Mouse (Mus musculus) 3134 (cell line): ENCODE measurements around the gene 2310057M21Rik.
"Not testable (repeated sequence)": the region's sequence is repeated elsewhere in the genome, so short reads cannot be mapped to it uniquely, and the experiment has no call there.

ENCODE experiments used
- DNase-seq: peaks from one replicate; pipeline ENCODE4 v3.0.0-alpha.2; 2011; ENCODE audit warnings: low spot score; ENCODE audit not compliant: insufficient read length; ENCODE audit errors: extremely low read depth

Gene 2310057M21Rik

GRCm38 (mm10) chr7:131362615-131363300 lies at the start of gene 2310057M21Rik:
Gene 2310057M21Rik, minus strand, starts transcription at chr7:131362759.
- DNase-seq: peak; percentile 93

GRCm38 (mm10) chr7:131411941-131412270 lies 49.3 kb upstream of the 2310057M21Rik start:
- DNase-seq: no peak

GRCm38 (mm10) chr7:131411221-131411940 lies 48.8 kb upstream of the 2310057M21Rik start:
- peak; percentile 13 for DNase-seq

GRCm38 (mm10) chr7:131410416-131411058 lies 48.0 kb upstream of the 2310057M21Rik start, which contains the start of the genes Ikzf5 and Acadsb:
Gene Ikzf5, minus strand, starts transcription at chr7:131410521.
Gene Acadsb, plus strand, starts transcription at chr7:131410601.
- DNase-seq: peak; percentile 97

GRCm38 (mm10) chr7:131409988-131410385 lies 47.4 kb upstream of the 2310057M21Rik start:
- DNase-seq: no peak

- peak; percentile 9 for DNase-seq
These were observed 46.9 kb upstream of the 2310057M21Rik start for GRCm38 (mm10) chr7:131409321-131409987.

GRCm38 (mm10) chr7:131391761-131392160 lies 29.2 kb upstream of the 2310057M21Rik start:
- DNase-seq: not testable (repeated sequence)

GRCm38 (mm10) chr7:131371880-131372651 lies 9.5 kb upstream of the 2310057M21Rik start:
- DNase-seq: no peak

GRCm38 (mm10) chr7:131371470-131371860 lies 8.9 kb upstream of the 2310057M21Rik start:
- no peak for DNase-seq

GRCm38 (mm10) chr7:131370648-131371469 lies 8.3 kb upstream of the 2310057M21Rik start, which contains the start of gene Pstk:
Gene Pstk, plus strand, starts transcription at chr7:131371141.
- peak; percentile 95 for DNase-seq

- no peak for DNase-seq
These were observed 1.6 kb upstream of the 2310057M21Rik start for GRCm38 (mm10) chr7:131364131-131364530.

- no peak for DNase-seq
These were observed 317 bp downstream of the 2310057M21Rik start for GRCm38 (mm10) chr7:131362269-131362614.

GRCm38 (mm10) chr7:131356105-131356504 lies 6.5 kb downstream of the 2310057M21Rik start:
- DNase-seq: no peak

GRCm38 (mm10) chr7:131345856-131346541 lies 16.6 kb downstream of the 2310057M21Rik start:
- no peak for DNase-seq

GRCm38 (mm10) chr7:131337502-131338068 lies 25.0 kb downstream of the 2310057M21Rik start:
- DNase-seq: no peak

- DNase-seq: no peak
These were observed 29.0 kb downstream of the 2310057M21Rik start, which contains the start of gene Fam24a for GRCm38 (mm10) chr7:131333564-131333963. Gene Fam24a, plus strand, starts transcription at chr7:131333864.

GRCm38 (mm10) chr7:131331688-131332087 lies 30.9 kb downstream of the 2310057M21Rik start:
- DNase-seq: no peak

GRCm38 (mm10) chr7:131329416-131329815 lies 33.1 kb downstream of the 2310057M21Rik start, which contains the start of gene Fam24b:
Gene Fam24b, minus strand, starts transcription at chr7:131329516.
- DNase-seq: no peak
